Mouse (Mus musculus) heart, embryonic 15.5 days (tissue): ENCODE measurements around the gene Slc25a19. TPM values are rescaled to one million over a fixed set of nuclear protein-coding genes. Genes with fewer than 3 reads are reported as not detected.

Experiments used
- ATAC-seq: fragments of 200-750 bp; cut with Nextera tagmentation; replicated peaks from 2 replicates; pipeline ENCODE4 v1.8.0; 2017; ENCODE audit warnings: low read depth, moderate TSS enrichment; ENCODE audit not compliant: insufficient number of reproducible peaks, insufficient read depth, low FRiP score
- H3K27ac ChIP-seq: fragments of 300-500 bp; sonication (generic); 2 replicates; pipeline ENCODE4 v1.5.1; 2015; ENCODE audit warnings: mild to moderate bottlenecking, inconsistent platforms
- H3K27me3 ChIP-seq: fragments of 300-500 bp; sonication (generic); 2 replicates; pipeline ENCODE4 v1.6.1; 2015; ENCODE audit warnings: inconsistent platforms
- H3K36me3 ChIP-seq: fragments of 300-500 bp; sonication (generic); 2 replicates; pipeline ENCODE4 v1.6.1; 2015; ENCODE audit warnings: mild to moderate bottlenecking, inconsistent platforms
- H3K4me1 ChIP-seq: fragments of 300-500 bp; sonication (generic); replicated peaks from 2 replicates; pipeline ENCODE4 v1.6.1; 2015; ENCODE audit warnings: inconsistent platforms
- H3K4me2 ChIP-seq: fragments of 300-500 bp; sonication (generic); 2 replicates; pipeline ENCODE4 v1.6.1; 2015; ENCODE audit warnings: inconsistent platforms, mild to moderate bottlenecking, moderate library complexity
- H3K4me3 ChIP-seq: fragments of 300-500 bp; sonication (generic); 2 replicates; pipeline ENCODE4 v1.5.1; 2015; ENCODE audit warnings: mild to moderate bottlenecking, inconsistent platforms
- H3K9ac ChIP-seq: fragments of 300-500 bp; sonication (generic); 2 replicates; pipeline ENCODE4 v1.6.1; 2015; ENCODE audit warnings: mild to moderate bottlenecking, inconsistent platforms
- H3K9me3 ChIP-seq: fragments of 300-500 bp; sonication (generic); replicated peaks from 2 replicates; pipeline ENCODE4 v1.6.1; 2016; ENCODE audit warnings: inconsistent platforms
- WGBS: fragments of 180-500 bp; shearing (Covaris S2); methylation state at CpG from one replicate; pipeline ENCODE4 v1.1.7; 2015; ENCODE audit warnings: mixed read lengths; 5-methylcytosine and 5-hydroxymethylcytosine counted together
- polyA plus RNA-seq: library from polyadenylated mRNA; unstranded; fragments of >200 nt; fragmentation: Nextera tagmentation; extraction: Ambion mirVana; gene quantifications from 2 replicates; pipeline ENCODE4 v1.2.1, GENCODE M21; 2015

The Slc25a19 gene
- polyA plus RNA-seq, 1 experiment from 2014 or later = 47.7 TPM

GRCm38 (mm10) chr11:115606733-115607132, 21.4 kb downstream of the Slc25a19 start:
- WGBS = 91% methylated on average over 18 of the region's 18 CpGs
- Histone ChIP-seq H3K4me3 (no peak overlapping the region), H3K4me1 (peaks cover 28% of the 10 kb centered on the region), H3K27ac (no peak overlapping the region), H3K9me3 (no peaks in the 10 kb centered on the region), H3K4me2 (no peak overlapping the region), H3K9ac (no peak overlapping the region), H3K36me3 (peaks cover 31% of the 10 kb centered on the region), H3K27me3 (no peaks in the 10 kb centered on the region)
- ATAC-seq = no peak

GRCm38 (mm10) chr11:115604304-115604696, 23.8 kb downstream of the Slc25a19 start:
- Histone ChIP-seq H3K9ac (peak overlapping the region; percentile 99), H3K27me3 (no peaks in the 10 kb centered on the region), H3K36me3 (peaks cover 31% of the 10 kb centered on the region), H3K27ac (peak overlapping the region; percentile 93), H3K4me2 (peak overlapping the region; percentile 94), H3K4me1 (peaks cover 46% of the 10 kb centered on the region), H3K4me3 (peak overlapping the region; percentile 90), H3K9me3 (no peaks in the 10 kb centered on the region)
- under 1% methylated on average over 26 of the region's 26 CpGs for WGBS
- ATAC-seq = peak; percentile 19

GRCm38 (mm10) chr11:115603476-115604303, 24.4 kb downstream of the Slc25a19 start, which contains the start of the genes Mrps7 and Gga3:
Gene Mrps7 (plus strand): TSS chr11:115603925.
Gene Gga3 (minus strand): TSS chr11:115604051.
- WGBS = under 1% methylated on average over 85 of the region's 93 CpGs
- H3K4me3 ChIP-seq = peak within 1 kb of the TSS; percentile 90
- no peaks in the 10 kb centered on the region for H3K27me3 ChIP-seq
- peaks cover 46% of the 10 kb centered on the region for H3K4me1 ChIP-seq
- H3K9me3 ChIP-seq = no peaks in the 10 kb centered on the region
- H3K9ac ChIP-seq = peak within 1 kb of the TSS; percentile 99
- peak within 1 kb of the TSS; percentile 94 for H3K4me2 ChIP-seq
- ATAC-seq = peak; percentile 95
- peak within 1 kb of the TSS; percentile 93 for H3K27ac ChIP-seq
- H3K36me3 ChIP-seq = peaks cover 30% of the 10 kb centered on the region

- Histone ChIP-seq H3K27ac (peak overlapping the region; percentile 93), H3K4me3 (peak overlapping the region; percentile 90), H3K4me1 (peaks cover 46% of the 10 kb centered on the region), H3K4me2 (peak overlapping the region; percentile 94), H3K9me3 (no peaks in the 10 kb centered on the region), H3K27me3 (no peaks in the 10 kb centered on the region), H3K36me3 (peaks cover 27% of the 10 kb centered on the region), H3K9ac (peak overlapping the region; percentile 99)
- WGBS = 4% methylated on average over 15 of the region's 15 CpGs
- no peak for ATAC-seq
Measured at GRCm38 (mm10) chr11:115603128-115603475, 25.0 kb downstream of the Slc25a19 start.

DNA sequence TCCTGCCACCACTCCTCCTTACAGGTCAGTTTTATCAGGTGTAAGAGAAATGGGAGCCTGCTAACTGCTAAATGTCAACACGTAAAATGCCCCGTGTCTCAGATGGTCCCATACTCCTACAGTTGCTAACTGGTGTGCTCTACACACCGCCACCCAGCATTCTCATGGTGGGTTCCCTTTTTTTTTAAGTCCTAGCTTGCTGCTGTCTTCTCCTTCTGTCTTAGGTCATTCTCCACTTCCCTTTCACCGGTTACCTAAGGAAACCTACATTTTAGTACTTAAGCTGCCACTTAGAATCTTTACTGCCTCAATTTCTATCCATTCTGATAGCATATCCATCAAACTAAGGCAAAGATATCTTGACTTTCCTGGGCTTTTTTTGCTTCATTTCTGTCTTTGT, 26.9 kb downstream of the Slc25a19 start:
- H3K9ac ChIP-seq = no peak overlapping the region

DNA sequence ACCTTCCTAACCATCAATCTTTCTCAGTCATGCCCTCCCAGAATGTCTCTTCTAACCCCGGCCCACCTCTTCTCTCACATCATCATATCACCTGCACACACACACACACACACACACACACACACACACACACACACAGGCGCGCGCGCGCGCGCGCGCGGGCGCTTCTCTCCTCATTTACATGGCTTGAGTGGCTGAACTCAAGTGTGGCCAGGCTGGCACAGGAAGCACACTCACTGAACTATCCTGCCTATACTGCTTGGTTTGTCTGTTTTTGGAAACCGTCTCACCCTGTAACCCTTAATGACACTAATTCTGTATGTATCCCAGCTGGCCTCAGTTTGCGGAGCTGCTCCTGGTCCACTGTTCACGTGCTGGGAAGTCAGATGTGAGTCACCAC, 27.4 kb downstream of the Slc25a19 start:
- Histone ChIP-seq H3K4me1 (peaks cover 46% of the 10 kb centered on the region), H3K27ac (no peak overlapping the region), H3K4me3 (no peak overlapping the region), H3K9ac (no peak overlapping the region), H3K36me3 (peaks cover 17% of the 10 kb centered on the region), H3K9me3 (no peaks in the 10 kb centered on the region), H3K4me2 (no peak overlapping the region), H3K27me3 (no peaks in the 10 kb centered on the region)
- WGBS = 85% methylated on average over 15 of the region's 15 CpGs
- ATAC-seq = no peak

More for the DNA sequence above, 26.9 kb downstream of the Slc25a19 start:
- Histone ChIP-seq H3K9me3 (no peaks in the 10 kb centered on the region), H3K4me3 (no peak overlapping the region), H3K4me2 (no peak overlapping the region), H3K36me3 (peaks cover 20% of the 10 kb centered on the region), H3K4me1 (peaks cover 46% of the 10 kb centered on the region), H3K27me3 (no peaks in the 10 kb centered on the region), H3K27ac (no peak overlapping the region)
- whole genome bisulfite sequencing = 45% methylated on average over 4 of the region's 4 CpGs
- ATAC-seq = no peak

GRCm38 (mm10) chr11:115599722-115600121, 28.4 kb downstream of the Slc25a19 start:
- Histone ChIP-seq H3K9me3 (no peaks in the 10 kb centered on the region), H3K4me1 (peaks cover 36% of the 10 kb centered on the region), H3K36me3 (peaks cover 22% of the 10 kb centered on the region), H3K27me3 (no peaks in the 10 kb centered on the region), H3K4me3 (no peak overlapping the region), H3K9ac (no peak overlapping the region), H3K4me2 (no peak overlapping the region), H3K27ac (no peak overlapping the region)
- no peak for ATAC-seq
- 73% methylated on average over 7 of the region's 7 CpGs for whole genome bisulfite sequencing

GRCm38 (mm10) chr11:115598309-115598708, 29.8 kb downstream of the Slc25a19 start:
- Histone ChIP-seq H3K4me2 (no peak overlapping the region), H3K27me3 (no peaks in the 10 kb centered on the region), H3K9ac (no peak overlapping the region), H3K27ac (no peak overlapping the region), H3K9me3 (no peaks in the 10 kb centered on the region), H3K4me3 (no peak overlapping the region), H3K4me1 (peaks cover 33% of the 10 kb centered on the region), H3K36me3 (peaks cover 36% of the 10 kb centered on the region)
- WGBS = 85% methylated on average over 4 of the region's 4 CpGs
- ATAC-seq = no peak

GRCm38 (mm10) chr11:115595209-115595608, 32.9 kb downstream of the Slc25a19 start:
- Histone ChIP-seq H3K36me3 (peaks cover 66% of the 10 kb centered on the region), H3K4me2 (no peak overlapping the region), H3K9me3 (no peaks in the 10 kb centered on the region), H3K4me3 (no peak overlapping the region), H3K4me1 (peaks cover 6% of the 10 kb centered on the region; the same call in 1 of the 2 replicates), H3K27me3 (no peaks in the 10 kb centered on the region), H3K9ac (no peak overlapping the region), H3K27ac (no peak overlapping the region)
- WGBS = 96% methylated on average over 3 of the region's 3 CpGs
- no peak for ATAC-seq

- Histone ChIP-seq H3K27ac (no peak overlapping the region), H3K4me2 (no peak overlapping the region), H3K36me3 (peaks cover 93% of the 10 kb centered on the region), H3K9me3 (no peaks in the 10 kb centered on the region), H3K27me3 (no peaks in the 10 kb centered on the region), H3K9ac (no peak overlapping the region), H3K4me3 (no peak overlapping the region), H3K4me1 (no peaks in the 10 kb centered on the region)
- no peak for ATAC-seq
- 84% methylated on average over 2 of the region's 2 CpGs for WGBS
Measured at GRCm38 (mm10) chr11:115590526-115591075, 37.5 kb downstream of the Slc25a19 start.

DNA sequence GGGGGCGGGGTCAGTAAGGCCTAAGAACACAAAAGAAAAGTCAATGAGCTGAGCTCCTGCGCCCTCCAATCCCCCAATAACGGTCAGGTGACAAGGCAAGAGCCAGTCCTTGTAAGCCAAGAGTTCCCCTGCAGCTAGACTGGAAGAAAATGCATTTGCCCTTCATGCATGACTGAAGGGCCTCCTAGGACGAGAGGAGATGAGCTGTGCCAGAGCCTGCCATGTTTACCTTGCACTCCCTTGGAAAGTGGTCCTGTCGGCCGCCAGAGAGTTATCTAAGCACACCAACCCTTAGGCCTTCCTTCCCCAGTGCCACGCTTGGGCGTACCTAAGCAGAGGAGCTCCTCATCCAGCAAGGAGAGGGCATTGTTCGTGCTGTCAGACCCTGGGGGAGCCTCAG, 40.1 kb downstream of the Slc25a19 start:
- H3K4me2 ChIP-seq = no peak overlapping the region
- 83% methylated on average over 9 of the region's 9 CpGs for WGBS
- no peak for ATAC-seq
- no peaks in the 10 kb centered on the region for H3K27me3 ChIP-seq
- H3K4me3 ChIP-seq = no peak overlapping the region
- H3K4me1 ChIP-seq = no peaks in the 10 kb centered on the region
- H3K36me3 ChIP-seq = peaks cover 95% of the 10 kb centered on the region
- H3K9ac ChIP-seq = no peak overlapping the region
- no peaks in the 10 kb centered on the region for H3K9me3 ChIP-seq
- no peak overlapping the region for H3K27ac ChIP-seq
